Mouse (Mus musculus) CH12.LX (cell line): ENCODE measurements around the gene Hebp1. TPM values are rescaled to one million over a fixed set of nuclear protein-coding genes. Genes with fewer than 3 reads are reported as not detected.

Experiments used
- DNase-seq: peaks from one replicate; pipeline ENCODE4 v3.0.0-alpha.2; 2013; ENCODE audit errors: extremely low read depth
- H3K27ac ChIP-seq: 2 replicates; pipeline ENCODE4 v1.5.1; 2012; ENCODE audit warnings: low read depth, mild to moderate bottlenecking, control low read depth, moderate library complexity; ENCODE audit not compliant: insufficient read depth
- H3K27me3 ChIP-seq: replicated peaks from 2 replicates; pipeline ENCODE3; 2012; ENCODE audit warnings: inconsistent platforms
- H3K36me3 ChIP-seq, 2 experiments: replicated peaks in 1 of 2; 2 replicates each; pipeline versions ENCODE3 to v1.6.1; 2012; ENCODE audit warnings: inconsistent platforms in 1 of 2, low read length in 1 of 2, mild to moderate bottlenecking in 1 of 2, mixed read lengths in 1 of 2, moderate library complexity in 1 of 2; ENCODE audit not compliant: control insufficient read depth in 1 of 2, insufficient read depth in 1 of 2
- H3K4me1 ChIP-seq, 2 experiments: 2 replicates each; pipeline ENCODE4 v1.6.1; 2012; ENCODE audit warnings: inconsistent platforms in 1 of 2, moderate library complexity in 1 of 2; ENCODE audit not compliant: insufficient read depth in 2 of 2, control insufficient read depth in 1 of 2
- H3K4me2 ChIP-seq: 2 replicates; pipeline ENCODE4 v1.6.1; 2012; ENCODE audit warnings: low read depth, mild to moderate bottlenecking, control low read depth; ENCODE audit not compliant: poor library complexity, insufficient read depth, severe bottlenecking
- H3K4me3 ChIP-seq, 3 experiments: fragments of 150-350 bp in 1 of 3; sonication (generic) in 1 of 3; replicated peaks in 1 of 3; 2 replicates each; pipeline versions ENCODE3 to v1.5.1; 2011 to 2012; ENCODE audit warnings: low read depth in 2 of 3, low read length in 2 of 3, mild to moderate bottlenecking in 2 of 3, moderate library complexity in 2 of 3, control low read depth in 1 of 3, improper control_type of control experiment in 1 of 3, inconsistent platforms in 1 of 3, mixed read lengths in 1 of 3; ENCODE audit not compliant: poor library complexity in 1 of 3
- H3K79me2 ChIP-seq: replicated peaks from 2 replicates; pipeline ENCODE4 v1.6.1; 2012; ENCODE audit warnings: mild to moderate bottlenecking, moderate library complexity; ENCODE audit not compliant: control insufficient read depth, poor library complexity, insufficient read depth, severe bottlenecking; ENCODE audit errors: extremely low read depth
- H3K9ac ChIP-seq: 2 replicates; pipeline ENCODE4 v1.6.1; 2012; ENCODE audit warnings: low read depth, mild to moderate bottlenecking, control low read depth, moderate library complexity; ENCODE audit not compliant: insufficient read depth
- H3K9me3 ChIP-seq: replicated peaks from 2 replicates; pipeline ENCODE3; 2012; ENCODE audit warnings: low read length, inconsistent platforms, mixed read lengths
- CHD2 ChIP-seq: IDR thresholded peaks from 2 replicates; pipeline ENCODE4 v1.6.1; 2011; ENCODE audit warnings: low read length, improper control_type of control experiment
- CTCF ChIP-seq, 2 experiments: IDR thresholded peaks in 1 of 2; conservative IDR thresholded peaks in 1 of 2; 2 replicates each; pipeline ENCODE4 v1.5.1; 2011 to 2012; ENCODE audit warnings: low read depth in 2 of 2, low read length in 2 of 2, improper control_type of control experiment in 1 of 2, inconsistent platforms in 1 of 2, mild to moderate bottlenecking in 1 of 2, moderate library complexity in 1 of 2
- E2F4 ChIP-seq: IDR thresholded peaks from 2 replicates; pipeline ENCODE4 v1.6.1; 2011; ENCODE audit warnings: low read depth, low read length, improper control_type of control experiment; ENCODE audit not compliant: insufficient replicate concordance
- ELF1 ChIP-seq: IDR thresholded peaks from 2 replicates; pipeline ENCODE4 v1.6.1; 2014; ENCODE audit warnings: low read depth, mild to moderate bottlenecking, inconsistent platforms, low read length, improper control_type of control experiment
- EP300 ChIP-seq: IDR thresholded peaks from 2 replicates; pipeline ENCODE4 v1.6.1; 2011; ENCODE audit warnings: low read length, improper control_type of control experiment
- ETS1 ChIP-seq: conservative IDR thresholded peaks from 2 replicates; pipeline ENCODE4 v1.6.1; 2012; ENCODE audit warnings: low read depth, mild to moderate bottlenecking, inconsistent platforms, low read length, improper control_type of control experiment, moderate library complexity
- GABPA ChIP-seq: IDR thresholded peaks from 2 replicates; pipeline ENCODE4 v1.6.1; 2012; ENCODE audit warnings: low read depth, low read length, improper control_type of control experiment, inconsistent platforms; ENCODE audit not compliant: insufficient replicate concordance
- IRF4 ChIP-seq: IDR thresholded peaks from 2 replicates; pipeline ENCODE4 v1.6.1; 2014; ENCODE audit warnings: low read depth, mild to moderate bottlenecking, inconsistent platforms, low read length, improper control_type of control experiment
- JUN ChIP-seq: IDR thresholded peaks from 2 replicates; pipeline ENCODE4 v1.6.1; 2011; ENCODE audit warnings: low read depth, mild to moderate bottlenecking, low read length, improper control_type of control experiment, moderate library complexity; ENCODE audit not compliant: insufficient read depth
- JUND ChIP-seq: conservative IDR thresholded peaks from 2 replicates; pipeline ENCODE4 v1.6.1; 2011; ENCODE audit warnings: low read depth, low read length, improper control_type of control experiment
- KAT2A ChIP-seq: IDR thresholded peaks from 2 replicates; pipeline ENCODE4 v1.6.1; 2012; ENCODE audit warnings: low read length, improper control_type of control experiment, inconsistent platforms; ENCODE audit not compliant: insufficient replicate concordance
- MAX ChIP-seq: IDR thresholded peaks from 2 replicates; pipeline ENCODE4 v1.6.1; 2011; ENCODE audit warnings: low read length, improper control_type of control experiment
- MAZ ChIP-seq: IDR thresholded peaks from 2 replicates; pipeline ENCODE4 v1.6.1; 2012; ENCODE audit warnings: low read depth, mild to moderate bottlenecking, inconsistent platforms, low read length, improper control_type of control experiment, moderate library complexity
- MEF2A ChIP-seq: IDR thresholded peaks from 2 replicates; pipeline ENCODE4 v1.6.1; 2014; ENCODE audit warnings: low read depth, mild to moderate bottlenecking, inconsistent platforms, low read length, improper control_type of control experiment, borderline replicate concordance
- MXI1 ChIP-seq: IDR thresholded peaks from 2 replicates; pipeline ENCODE4 v1.6.1; 2011; ENCODE audit warnings: mild to moderate bottlenecking, low read depth, low read length, improper control_type of control experiment
- MYC ChIP-seq: IDR thresholded peaks from 2 replicates; pipeline ENCODE4 v1.6.1; 2011; ENCODE audit warnings: low read depth, mild to moderate bottlenecking, improper control_type of control experiment, low read length
- NELFE ChIP-seq: IDR thresholded peaks from 2 replicates; pipeline ENCODE4 v1.6.1; 2011; ENCODE audit warnings: low read depth, low read length, improper control_type of control experiment
- PAX5 ChIP-seq: IDR thresholded peaks from 2 replicates; pipeline ENCODE4 v1.6.1; 2012; ENCODE audit warnings: low read length, inconsistent platforms, mixed read lengths
- POLR2A ChIP-seq: IDR thresholded peaks from 2 replicates; pipeline ENCODE4 v1.6.1; 2011; ENCODE audit warnings: low read depth, mild to moderate bottlenecking, improper control_type of control experiment, low read length
- POLR2AphosphoS2 ChIP-seq: IDR thresholded peaks from 2 replicates; pipeline ENCODE4 v1.6.1; 2011; ENCODE audit warnings: low read depth, low read length, improper control_type of control experiment
- RCOR1 ChIP-seq: conservative IDR thresholded peaks from 2 replicates; pipeline ENCODE4 v1.6.1; 2012; ENCODE audit warnings: low read depth, mild to moderate bottlenecking, inconsistent platforms, low read length, improper control_type of control experiment
- SIN3A ChIP-seq: IDR thresholded peaks from 2 replicates; pipeline ENCODE4 v1.6.1; 2012; ENCODE audit warnings: low read length, improper control_type of control experiment, inconsistent platforms
- SMC3 ChIP-seq: IDR thresholded peaks from 2 replicates; pipeline ENCODE4 v1.6.1; 2011; ENCODE audit warnings: low read depth, low read length, improper control_type of control experiment
- TBP ChIP-seq: conservative IDR thresholded peaks from 2 replicates; pipeline ENCODE4 v1.6.1; 2011; ENCODE audit warnings: low read depth, low read length, improper control_type of control experiment
- TCF12 ChIP-seq: IDR thresholded peaks from 2 replicates; pipeline ENCODE4 v1.6.1; 2014; ENCODE audit warnings: low read depth, mild to moderate bottlenecking, inconsistent platforms, low read length, improper control_type of control experiment
- USF2 ChIP-seq: conservative IDR thresholded peaks from 2 replicates; pipeline ENCODE4 v1.6.1; 2011; ENCODE audit warnings: low read depth, low read length, improper control_type of control experiment
- ZKSCAN1 ChIP-seq: IDR thresholded peaks from 2 replicates; pipeline ENCODE4 v1.6.1; 2012; ENCODE audit warnings: low read depth, inconsistent platforms, low read length, improper control_type of control experiment, borderline replicate concordance
- dilution Hi-C: fragments of 300-500 bp; cut with MboI; formaldehyde crosslinking; loops from 2 replicates; pipeline ENCODE4 v1.14.3; 2020; ENCODE audit warnings: low sequenced_read_pairs; ENCODE audit not compliant: extremely low pct_unique_long_range_greater_than_20kb, extremely low pct_ligation_motif_present
- in situ Hi-C: fragments of 300-500 bp; cut with MboI; formaldehyde crosslinking; loops from 3 replicates; pipeline ENCODE4 v1.14.3; 2019; ENCODE audit warnings: low sequenced_read_pairs, low pct_ligation_motif_present, low pct_unique_long_range_greater_than_20kb, mixed read lengths
- polyA plus RNA-seq: library from polyadenylated mRNA; unstranded; fragments of >175 nt; gene quantifications from 2 replicates; pipeline ENCODE4 v1.2.1, GENCODE M21; 2012; ENCODE audit warnings: low read depth; ENCODE audit not compliant: insufficient read length
- total RNA-seq, 2 experiments: library from RNA; depleted of rRNA; stranded (reverse); fragments of 300-350 nt in 1 of 2; fragments of >200 nt in 1 of 2; gene quantifications; 2 replicates each; pipeline ENCODE4 v1.2.3; 2012 to 2014

Gene Hebp1
- total and polyA plus RNA-seq, 3 experiments: not detected

GRCm38 (mm10) chr6:135193733-135194132 lies 4.1 kb downstream of the Hebp1 start:
- no peak overlapping the region for H3K9ac ChIP-seq
- no peaks in the 10 kb centered on the region for H3K36me3 ChIP-seq
- dilution Hi-C loops: no loop called here
- in situ Hi-C loops: no loop called here
- no peaks in the 10 kb centered on the region for H3K9me3 ChIP-seq
- no peak overlapping the region for H3K27ac ChIP-seq
- no peak overlapping the region for H3K4me2 ChIP-seq
- H3K27me3 ChIP-seq: no peaks in the 10 kb centered on the region
- H3K4me3 ChIP-seq: no peak overlapping the region
- DNase-seq: peak; percentile 41
- H3K4me1 ChIP-seq: peaks cover 0 to 46% of the 10 kb centered on the region in 2 experiments; a peak in 2 of 4 replicates
- no peak for TF ChIP-seq KAT2A
- no peak for TF ChIP-seq ZKSCAN1
- no peak for TF ChIP-seq MYC
- no peak for TF ChIP-seq CHD2
- TF ChIP-seq MAX: no peak
- no peak for TF ChIP-seq IRF4
- no peak for TF ChIP-seq PAX5
- no peak for TF ChIP-seq JUN
- no peak for TF ChIP-seq ETS1
- no peak for TF ChIP-seq POLR2AphosphoS2
- no peak for TF ChIP-seq NELFE
- TF ChIP-seq JUND: no peak
- TF ChIP-seq E2F4: no peak
- no peak for TF ChIP-seq GABPA
- TF ChIP-seq RCOR1: no peak
- TF ChIP-seq CTCF (conservative IDR thresholded peaks at IDR 0.05 in 1 of 2, IDR thresholded peaks at IDR 0.05 in 1 of 2; ENCODE audit: low read depth in 2 of 2, low read length in 2 of 2): no peak
- no peak for TF ChIP-seq TBP
- TF ChIP-seq SMC3: no peak
- no peaks in the 10 kb centered on the region for H3K79me2 ChIP-seq

GRCm38 (mm10) chr6:135192993-135193392 lies 4.8 kb downstream of the Hebp1 start:
- H3K36me3 ChIP-seq: no peaks in the 10 kb centered on the region
- DNase-seq: no peak
- TF ChIP-seq KAT2A (no peak), MYC (no peak), EP300 (no peak), SMC3 (no peak), SIN3A (no peak), USF2 (no peak), ELF1 (no peak), TCF12 (no peak), MEF2A (no peak), MAZ (no peak), MXI1 (no peak), POLR2A (no peak)
- H3K4me2 ChIP-seq: no peak overlapping the region
- no peak overlapping the region for H3K4me3 ChIP-seq
- in situ Hi-C loops: no loop called here
- H3K9me3 ChIP-seq: no peaks in the 10 kb centered on the region
- peaks cover 0 to 51% of the 10 kb centered on the region in 2 experiments; a peak in 2 of 4 replicates for H3K4me1 ChIP-seq
- no peak overlapping the region for H3K27ac ChIP-seq
- no peaks in the 10 kb centered on the region for H3K79me2 ChIP-seq
- dilution Hi-C loops: no loop called here
- H3K27me3 ChIP-seq: no peaks in the 10 kb centered on the region
- H3K9ac ChIP-seq: no peak overlapping the region
